Mouse (Mus musculus): ENCODE results near the gene Pde2a. TPM values are rescaled to one million over a fixed set of nuclear protein-coding genes. Genes with fewer than 3 reads are reported as not detected.
A peak's percentile ranks its signal among the peaks of the same experiment; 100 is the strongest.

Gene Pde2a
- polyA plus RNA-seq, 1 experiment from 2014 or later: 33.0 TPM

DNA sequence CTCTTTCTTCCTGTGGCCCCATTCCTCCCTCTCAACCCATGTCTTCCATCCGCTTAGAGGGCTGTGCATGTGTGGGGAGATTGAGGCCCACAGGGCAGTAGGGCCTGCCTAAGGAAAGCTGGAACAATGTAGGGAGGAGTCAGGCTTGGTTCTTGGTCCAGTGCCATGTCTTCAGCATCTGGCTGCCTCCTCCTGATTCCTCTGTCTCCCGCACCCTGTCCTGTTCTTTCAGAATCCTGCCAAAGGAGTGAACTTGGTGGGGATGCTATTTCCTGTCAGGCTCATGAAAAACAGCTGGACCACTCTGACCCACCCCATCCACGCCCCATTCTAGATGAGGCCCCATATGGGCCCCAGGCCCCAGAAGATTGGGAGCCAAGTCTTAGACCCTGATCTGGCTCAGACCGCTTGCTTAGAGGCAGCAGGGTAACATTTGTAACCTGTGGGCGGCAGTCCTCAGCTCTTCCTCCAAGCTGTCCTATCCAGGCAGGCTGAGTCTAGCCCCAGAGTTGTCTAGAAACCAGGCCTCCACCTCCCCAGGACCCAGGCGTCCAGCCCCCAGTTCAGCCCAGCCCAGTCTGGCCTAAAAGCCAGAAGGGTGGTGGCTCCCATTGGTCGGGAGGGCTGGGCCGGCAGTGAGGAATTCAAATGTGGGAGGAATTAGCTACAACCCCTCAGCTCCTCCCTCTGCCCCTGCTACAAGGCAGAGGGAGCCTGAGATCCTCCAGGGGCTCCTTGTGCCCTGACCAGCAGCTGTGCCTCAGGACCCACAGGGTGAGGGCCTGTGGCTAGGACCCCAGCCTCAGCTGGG is 27.6 kb upstream of the Pde2a start:
- no peaks in the 10 kb centered on the region for H3K9me3 ChIP-seq (ENCODE audit: control insufficient read depth, low read length)
- H3K27me3 ChIP-seq (replicated peaks; ENCODE audit: control insufficient read depth, insufficient read depth, low read length): no peaks in the 10 kb centered on the region
- H3K4me2 ChIP-seq (ENCODE audit: low read depth, low read length): peak overlapping the region; percentile 62
- peaks cover 32% of the 10 kb centered on the region for H3K4me1 ChIP-seq (ENCODE audit: control insufficient read depth, insufficient read depth, low read length)
- H3K9ac ChIP-seq (ENCODE audit: low read depth, low read length): peak overlapping the region; percentile 58
- DNase-seq (ENCODE audit: low spot score) (peak; percentile 94), ATAC-seq (ENCODE audit: low read depth) (peak; percentile 88)
- H3K27ac ChIP-seq (replicated peaks; ENCODE audit: low read depth, low read length): peak overlapping the region; percentile 97
- 23% methylated on average over 8 of the region's 8 CpGs for WGBS
- peak overlapping the region; percentile 38 for H3K4me3 ChIP-seq (ENCODE audit: low read depth, low read length)
- peaks cover 30% of the 10 kb centered on the region for H3K36me3 ChIP-seq (ENCODE audit: control insufficient read depth, insufficient read depth, low read length)

DNA sequence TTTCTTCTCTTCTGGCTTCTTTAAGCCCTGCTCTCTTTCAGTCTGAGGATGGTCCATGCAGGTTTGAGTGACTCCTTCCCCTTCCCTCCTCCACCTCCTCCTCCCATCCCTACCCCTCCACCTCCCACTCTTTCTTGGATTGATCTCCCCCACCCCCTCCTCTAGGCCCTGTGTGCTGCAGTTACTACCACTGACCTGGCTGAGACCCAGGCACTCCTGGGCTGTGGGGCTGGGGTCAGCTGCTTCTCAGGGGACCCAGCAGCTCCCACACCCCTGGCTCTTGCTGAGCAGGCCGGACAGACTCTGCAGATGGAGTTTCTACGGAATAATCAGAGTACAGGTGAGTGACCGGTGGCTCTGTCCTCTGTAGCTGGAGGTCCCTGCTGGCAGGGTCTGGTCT is 26.9 kb upstream of the Pde2a start:
- peak overlapping the region; percentile 38 for H3K4me3 ChIP-seq (ENCODE audit: low read depth, low read length)
- DNase-seq (ENCODE audit: low spot score) (no peak), ATAC-seq (ENCODE audit: low read depth) (no peak; the same call in 1 of the 2 replicates)
- H3K4me2 ChIP-seq (ENCODE audit: low read depth, low read length): peak overlapping the region; percentile 62
- H3K27me3 ChIP-seq (replicated peaks; ENCODE audit: control insufficient read depth, insufficient read depth, low read length): no peaks in the 10 kb centered on the region
- 51% methylated on average over 3 of the region's 3 CpGs for WGBS
- H3K4me1 ChIP-seq (ENCODE audit: control insufficient read depth, insufficient read depth, low read length): peaks cover 32% of the 10 kb centered on the region
- no peaks in the 10 kb centered on the region for H3K9me3 ChIP-seq (ENCODE audit: control insufficient read depth, low read length)
- peak overlapping the region; percentile 58 for H3K9ac ChIP-seq (ENCODE audit: low read depth, low read length)
- H3K36me3 ChIP-seq (ENCODE audit: control insufficient read depth, insufficient read depth, low read length): peaks cover 36% of the 10 kb centered on the region
- peak overlapping the region; percentile 97 for H3K27ac ChIP-seq (replicated peaks; ENCODE audit: low read depth, low read length)

DNA sequence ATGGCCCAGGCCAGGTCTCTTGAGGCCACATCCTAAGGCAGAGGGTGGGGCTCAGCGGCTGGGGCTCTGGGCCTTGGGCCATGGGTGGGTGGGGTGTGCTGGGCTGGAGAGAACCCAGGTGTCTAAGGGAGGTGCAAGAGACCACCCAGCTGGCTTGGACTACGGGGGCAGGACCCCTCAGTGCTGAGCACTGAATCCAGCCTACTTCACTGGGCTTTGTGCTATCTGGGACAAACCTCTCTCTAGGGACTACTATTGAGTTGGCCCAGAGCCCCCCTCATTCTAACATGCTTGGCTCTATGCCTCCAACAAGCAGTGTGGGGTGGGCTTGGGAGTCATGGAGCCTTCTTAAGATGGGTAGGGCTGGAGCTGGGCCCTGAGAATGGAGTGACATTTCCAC is 26.0 kb upstream of the Pde2a start:
- Histone ChIP-seq H3K9me3 (ENCODE audit: control insufficient read depth, low read length) (no peaks in the 10 kb centered on the region), H3K27me3 (replicated peaks; ENCODE audit: control insufficient read depth, insufficient read depth, low read length) (no peaks in the 10 kb centered on the region), H3K4me2 (ENCODE audit: low read depth, low read length) (peak overlapping the region; percentile 62), H3K4me1 (ENCODE audit: control insufficient read depth, insufficient read depth, low read length) (peaks cover 32% of the 10 kb centered on the region), H3K4me3 (ENCODE audit: low read depth, low read length) (peak overlapping the region; percentile 38), H3K9ac (ENCODE audit: low read depth, low read length) (peak overlapping the region; percentile 58; the same call in 1 of the 2 replicates), H3K36me3 (ENCODE audit: control insufficient read depth, insufficient read depth, low read length) (peaks cover 40% of the 10 kb centered on the region), H3K27ac (replicated peaks; ENCODE audit: low read depth, low read length) (peak overlapping the region; percentile 97; the same call in 1 of the 2 replicates)
- DNase-seq (ENCODE audit: low spot score) (peak; percentile 16), ATAC-seq (ENCODE audit: low read depth) (no peak)
- 86% methylated on average over 1 of the region's 2 CpGs for WGBS

DNA sequence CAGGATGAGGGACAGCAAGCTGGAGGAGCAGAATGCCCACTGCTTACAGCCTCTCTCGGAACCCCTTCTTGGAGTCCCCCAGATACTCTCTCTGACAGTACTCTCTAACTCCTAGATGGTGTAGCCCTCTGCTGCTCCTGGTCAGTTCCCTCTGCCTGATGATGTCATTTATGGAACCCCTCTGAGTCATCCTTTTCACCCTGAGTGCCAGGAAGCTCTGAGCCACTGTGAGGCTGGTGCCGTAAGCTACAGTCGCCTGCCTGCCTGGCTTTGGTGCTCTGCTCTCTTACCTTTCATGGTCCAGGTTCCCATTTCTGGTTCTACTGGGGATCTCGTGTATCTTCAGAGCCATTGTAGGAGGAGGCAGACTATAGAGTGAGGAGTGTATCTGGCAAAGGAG is 24.3 kb upstream of the Pde2a start:
- H3K27ac ChIP-seq (replicated peaks; ENCODE audit: low read depth, low read length): no peak overlapping the region
- no peaks in the 10 kb centered on the region for H3K9me3 ChIP-seq (ENCODE audit: control insufficient read depth, low read length)
- DNase-seq (ENCODE audit: low spot score) (no peak), ATAC-seq (ENCODE audit: low read depth) (no peak)
- H3K27me3 ChIP-seq (replicated peaks; ENCODE audit: control insufficient read depth, insufficient read depth, low read length): no peaks in the 10 kb centered on the region
- peaks cover 26% of the 10 kb centered on the region for H3K4me1 ChIP-seq (ENCODE audit: control insufficient read depth, insufficient read depth, low read length)
- H3K4me3 ChIP-seq (ENCODE audit: low read depth, low read length): no peak overlapping the region
- no peak overlapping the region for H3K4me2 ChIP-seq (ENCODE audit: low read depth, low read length)
- WGBS: 87% methylated on average over 4 of the region's 4 CpGs
- H3K9ac ChIP-seq (ENCODE audit: low read depth, low read length): no peak overlapping the region
- peaks cover 56% of the 10 kb centered on the region for H3K36me3 ChIP-seq (ENCODE audit: control insufficient read depth, insufficient read depth, low read length)

DNA sequence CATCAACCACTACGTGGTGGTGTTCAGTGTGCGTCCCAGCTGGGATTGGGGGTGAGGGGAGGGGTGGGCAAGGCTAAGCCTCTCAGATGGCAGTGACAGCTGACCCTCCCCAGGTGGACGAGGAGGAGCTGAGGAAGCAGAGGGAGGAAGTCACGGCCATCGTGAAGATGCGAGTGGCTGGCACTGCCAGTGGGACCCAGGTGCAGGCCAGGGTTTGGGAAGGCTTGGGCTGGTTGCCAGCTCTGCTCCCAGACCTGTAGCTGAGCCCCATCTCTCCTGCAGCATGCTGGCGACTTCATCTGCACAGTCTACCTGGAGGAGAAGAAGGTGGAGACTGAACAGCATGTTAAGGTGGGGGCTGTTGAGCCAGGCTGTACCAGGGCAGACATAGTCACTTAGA is 20.0 kb upstream of the Pde2a start:
- Histone ChIP-seq H3K4me2 (ENCODE audit: low read depth, low read length) (no peak overlapping the region), H3K9me3 (ENCODE audit: control insufficient read depth, low read length) (no peaks in the 10 kb centered on the region), H3K4me1 (ENCODE audit: control insufficient read depth, insufficient read depth, low read length) (no peaks in the 10 kb centered on the region), H3K36me3 (ENCODE audit: control insufficient read depth, insufficient read depth, low read length) (peaks cover 82% of the 10 kb centered on the region), H3K4me3 (ENCODE audit: low read depth, low read length) (no peak overlapping the region), H3K27me3 (replicated peaks; ENCODE audit: control insufficient read depth, insufficient read depth, low read length) (no peaks in the 10 kb centered on the region), H3K9ac (ENCODE audit: low read depth, low read length) (no peak overlapping the region), H3K27ac (replicated peaks; ENCODE audit: low read depth, low read length) (no peak overlapping the region)
- WGBS: 75% methylated on average over 7 of the region's 7 CpGs
- no peak for DNase-seq (ENCODE audit: low spot score)
- no peak for ATAC-seq (ENCODE audit: low read depth)

DNA sequence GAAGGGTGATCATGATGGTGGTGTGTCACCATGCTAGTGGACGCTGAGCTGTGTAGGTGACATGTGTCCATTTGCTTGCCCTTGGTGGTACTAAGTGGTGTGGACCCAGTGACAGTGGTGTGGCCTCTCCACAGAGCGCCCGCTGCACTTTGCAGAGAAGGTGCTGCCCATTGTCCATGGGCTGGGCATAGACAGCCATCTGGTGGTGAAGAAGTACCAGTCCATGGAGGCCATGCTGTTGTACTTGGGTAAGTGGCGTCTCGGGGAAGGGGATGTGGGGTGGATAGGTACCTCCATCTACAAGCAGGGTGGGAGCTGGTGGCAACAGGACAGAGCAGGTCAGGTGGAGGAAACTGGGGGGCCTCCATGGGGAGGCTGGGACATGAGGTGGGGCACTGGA is 17.7 kb upstream of the Pde2a start:
- no peak overlapping the region for H3K27ac ChIP-seq (replicated peaks; ENCODE audit: low read depth, low read length)
- no peaks in the 10 kb centered on the region for H3K27me3 ChIP-seq (replicated peaks; ENCODE audit: control insufficient read depth, insufficient read depth, low read length)
- H3K9ac ChIP-seq (ENCODE audit: low read depth, low read length): no peak overlapping the region
- DNase-seq (ENCODE audit: low spot score) (no peak), ATAC-seq (ENCODE audit: low read depth) (no peak)
- H3K9me3 ChIP-seq (ENCODE audit: control insufficient read depth, low read length): no peaks in the 10 kb centered on the region
- no peaks in the 10 kb centered on the region for H3K4me1 ChIP-seq (ENCODE audit: control insufficient read depth, insufficient read depth, low read length)
- peaks cover 79% of the 10 kb centered on the region for H3K36me3 ChIP-seq (ENCODE audit: control insufficient read depth, insufficient read depth, low read length)
- H3K4me2 ChIP-seq (ENCODE audit: low read depth, low read length): no peak overlapping the region
- H3K4me3 ChIP-seq (ENCODE audit: low read depth, low read length): no peak overlapping the region
- 94% methylated on average over 5 of the region's 5 CpGs for WGBS

DNA sequence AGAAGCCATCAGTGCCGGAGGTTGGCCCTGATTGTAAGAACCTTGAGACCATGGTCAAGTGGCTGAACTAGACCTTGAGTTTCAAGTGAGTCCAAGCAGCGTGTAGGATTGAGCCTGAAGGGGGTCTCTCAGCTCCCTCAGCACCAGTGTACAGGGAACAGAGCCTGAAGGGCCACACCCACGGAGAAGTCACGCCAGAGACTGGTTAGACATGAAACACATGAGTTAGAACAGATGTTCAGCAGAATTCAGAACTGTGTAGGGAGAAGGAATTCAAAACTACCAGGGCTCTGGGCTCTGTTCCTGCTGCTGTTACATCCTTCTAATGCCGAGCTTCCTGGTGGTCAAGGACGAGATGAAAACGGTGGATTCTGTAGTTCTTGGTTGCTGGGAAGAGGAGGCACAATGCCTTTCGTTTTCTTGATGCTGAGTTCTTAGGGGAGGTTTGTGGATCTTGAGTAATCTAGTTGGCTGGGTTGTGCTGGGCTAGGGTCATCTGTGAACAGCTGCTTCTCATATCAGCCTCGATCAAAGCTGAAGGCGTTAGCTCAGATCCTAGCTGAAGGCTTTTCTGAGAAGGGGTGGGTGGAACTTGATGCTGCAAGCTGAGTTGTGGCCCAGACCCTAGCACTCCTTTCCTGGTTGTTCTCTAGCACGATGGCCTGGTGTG is 11.1 kb upstream of the Pde2a start, which contains the start of gene Gm45837:
TSS of gene Gm45837 (plus strand) at position 620 of the 670 bp plus-strand sequence.
- Histone ChIP-seq H3K27me3 (replicated peaks; ENCODE audit: control insufficient read depth, insufficient read depth, low read length) (no peaks in the 10 kb centered on the region), H3K4me1 (ENCODE audit: control insufficient read depth, insufficient read depth, low read length) (no peaks in the 10 kb centered on the region), H3K36me3 (ENCODE audit: control insufficient read depth, insufficient read depth, low read length) (peaks cover 53% of the 10 kb centered on the region), H3K9me3 (ENCODE audit: control insufficient read depth, low read length) (0 out of 2 replicates have a peak, but pooled peaks cover 4% of the 10 kb centered on the region), H3K4me3 (ENCODE audit: low read depth, low read length) (no peak within 1 kb of the TSS), H3K9ac (ENCODE audit: low read depth, low read length) (no peak within 1 kb of the TSS), H3K4me2 (ENCODE audit: low read depth, low read length) (no peak within 1 kb of the TSS), H3K27ac (replicated peaks; ENCODE audit: low read depth, low read length) (no peak within 1 kb of the TSS)
- DNase-seq (ENCODE audit: low spot score) (peak; percentile 53), ATAC-seq (ENCODE audit: low read depth) (no peak)
- WGBS: 54% methylated on average over 11 of the region's 11 CpGs

DNA sequence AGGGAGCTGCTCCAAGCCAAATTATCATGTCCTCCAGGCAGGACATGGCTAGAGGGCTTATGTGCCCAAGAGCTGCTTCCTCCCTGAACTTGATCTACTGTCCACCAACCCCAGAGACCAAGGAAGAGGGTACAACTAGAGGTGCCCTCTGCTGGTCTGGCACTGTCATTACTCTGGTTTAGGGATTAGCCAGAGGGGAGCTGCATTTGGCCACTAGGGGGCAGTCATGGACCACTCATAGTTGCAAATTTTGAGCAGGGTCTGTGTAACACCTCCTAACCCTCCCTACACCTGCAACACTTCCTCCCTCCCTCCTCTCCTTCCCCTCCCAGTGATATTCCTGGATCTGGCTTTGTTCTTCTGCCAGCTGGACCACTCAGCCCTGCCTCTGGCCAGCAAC is 8.7 kb upstream of the Pde2a start:
- Histone ChIP-seq H3K27ac (replicated peaks; ENCODE audit: low read depth, low read length) (no peak overlapping the region), H3K4me2 (ENCODE audit: low read depth, low read length) (no peak overlapping the region), H3K4me3 (ENCODE audit: low read depth, low read length) (no peak overlapping the region), H3K9me3 (ENCODE audit: control insufficient read depth, low read length) (0 out of 2 replicates have a peak, but pooled peaks cover 4% of the 10 kb centered on the region), H3K27me3 (replicated peaks; ENCODE audit: control insufficient read depth, insufficient read depth, low read length) (0 out of 2 replicates have a peak, but pooled peaks cover 3% of the 10 kb centered on the region), H3K4me1 (ENCODE audit: control insufficient read depth, insufficient read depth, low read length) (no peaks in the 10 kb centered on the region), H3K9ac (ENCODE audit: low read depth, low read length) (no peak overlapping the region), H3K36me3 (ENCODE audit: control insufficient read depth, insufficient read depth, low read length) (peaks cover 41% of the 10 kb centered on the region)
- DNase-seq (ENCODE audit: low spot score) (peak; percentile 79), ATAC-seq (ENCODE audit: low read depth) (peak; percentile 48)

Data from embryonic facial prominence, embryonic 14.5 days (tissue).